Mouse (Mus musculus) small intestine, adult 2 months (tissue): Measurements from ENCODE around the gene 1190002N15Rik.

Experiments used
- CTCF ChIP-seq: fragments of 200-500 bp; IDR thresholded peaks from 2 replicates; pipeline ENCODE4 v1.5.1; 2012; ENCODE audit warnings: low read depth, mild to moderate bottlenecking, control low read depth, inconsistent platforms, low read length, moderate library complexity, mixed read lengths; ENCODE audit not compliant: insufficient replicate concordance, insufficient read length; ENCODE audit errors: extremely low read depth
- POLR2A ChIP-seq: fragments of 200-500 bp; IDR thresholded peaks from 2 replicates; pipeline ENCODE4 v1.6.1; 2012; ENCODE audit warnings: low read depth, mild to moderate bottlenecking, control low read depth, inconsistent platforms, low read length, moderate library complexity

- TF ChIP-seq POLR2A, result no peak
- no peak for TF ChIP-seq CTCF
Measured at GRCm38 (mm10) chr9:94483291-94483879, 54.5 kb downstream of the 1190002N15Rik start.
